Mouse (Mus musculus) brain, embryonic 18.5 days (tissue): ENCODE measurements around the gene Stx8.

Source experiments
- DNase-seq: peaks from one replicate; pipeline ENCODE4 v3.0.0-alpha.2; 2012; ENCODE audit warnings: low read depth, low spot score

Gene Stx8

DNA sequence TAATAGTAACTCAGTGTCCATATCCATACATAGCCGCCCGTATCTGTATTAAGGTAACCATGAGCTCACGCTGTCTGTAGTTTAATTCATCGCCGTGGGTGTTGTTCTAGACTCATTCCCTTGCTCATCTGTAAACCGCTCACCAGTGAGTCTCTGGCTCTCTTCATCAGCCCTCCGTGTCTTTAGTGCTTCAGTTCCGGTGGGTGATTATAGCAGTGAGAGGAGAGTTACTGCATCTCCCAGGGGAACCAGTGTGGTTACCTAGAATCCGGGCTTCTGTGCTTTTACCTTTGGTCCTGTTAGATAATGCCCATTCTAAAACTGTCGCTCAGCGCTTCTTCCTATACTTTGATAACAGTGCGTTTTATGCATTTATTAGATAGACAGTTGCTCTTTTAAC is 116.8 kb downstream of the Stx8 start:
- DNase-seq, result no peak

DNA sequence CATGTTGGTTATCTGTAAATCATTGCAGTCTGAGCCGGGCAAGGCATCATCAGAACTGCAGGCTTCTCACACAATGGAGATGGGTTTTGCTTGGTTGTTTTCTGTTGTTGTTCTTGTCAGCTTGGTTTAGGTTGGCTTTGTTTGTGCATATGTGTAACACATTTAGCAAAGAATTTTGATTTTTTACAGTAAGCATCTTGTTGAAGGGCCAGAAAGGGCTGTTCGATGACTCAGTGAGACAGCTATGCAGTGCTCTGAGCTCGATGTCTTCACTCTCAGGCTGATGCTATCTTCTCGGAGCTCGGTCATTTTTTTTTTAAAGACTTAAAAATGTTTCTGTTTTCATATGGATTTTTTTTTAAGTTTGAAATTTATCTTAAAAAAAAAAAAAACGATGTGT is 117.6 kb downstream of the Stx8 start:
- DNase-seq, result no peak

DNA sequence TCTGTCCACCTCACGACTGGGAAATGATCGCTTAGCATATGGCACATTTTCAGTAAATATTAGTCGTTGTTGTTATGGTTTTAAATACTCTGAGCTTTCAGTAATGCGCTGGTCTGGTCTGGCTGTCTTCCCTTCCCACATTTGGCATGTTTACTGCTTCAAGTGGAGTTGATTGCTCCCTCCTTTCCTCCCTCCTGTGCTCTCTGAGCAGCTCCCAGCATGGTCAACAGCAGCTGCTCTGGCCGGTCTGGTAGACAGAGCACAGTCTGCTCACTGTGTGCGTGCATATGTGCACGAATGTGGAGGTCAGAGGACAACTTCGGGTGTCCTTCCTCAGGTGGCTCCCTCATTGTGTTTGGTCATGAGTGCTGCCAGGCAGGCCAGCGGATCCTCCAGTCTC is 120.2 kb downstream of the Stx8 start:
- no peak for DNase-seq

DNA sequence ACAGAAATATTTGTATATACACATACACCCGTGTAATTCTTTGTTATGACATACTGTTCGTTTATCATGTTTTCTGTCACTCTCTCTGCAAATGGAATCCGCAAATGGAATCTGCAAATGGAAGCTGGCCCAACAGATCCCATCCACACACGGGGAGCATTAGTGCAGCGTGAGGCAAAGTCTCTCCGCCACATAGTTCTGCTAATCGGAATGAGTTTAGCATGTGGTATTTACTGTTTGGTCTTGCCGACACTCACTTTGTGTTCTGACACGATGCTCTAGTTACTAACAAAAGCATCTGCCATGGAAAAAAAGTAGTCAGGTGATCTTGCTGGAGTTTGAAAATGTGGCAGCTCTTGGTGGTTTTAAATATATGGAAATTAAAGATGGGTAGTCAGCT is 123.4 kb downstream of the Stx8 start:
- DNase-seq, result no peak

DNA sequence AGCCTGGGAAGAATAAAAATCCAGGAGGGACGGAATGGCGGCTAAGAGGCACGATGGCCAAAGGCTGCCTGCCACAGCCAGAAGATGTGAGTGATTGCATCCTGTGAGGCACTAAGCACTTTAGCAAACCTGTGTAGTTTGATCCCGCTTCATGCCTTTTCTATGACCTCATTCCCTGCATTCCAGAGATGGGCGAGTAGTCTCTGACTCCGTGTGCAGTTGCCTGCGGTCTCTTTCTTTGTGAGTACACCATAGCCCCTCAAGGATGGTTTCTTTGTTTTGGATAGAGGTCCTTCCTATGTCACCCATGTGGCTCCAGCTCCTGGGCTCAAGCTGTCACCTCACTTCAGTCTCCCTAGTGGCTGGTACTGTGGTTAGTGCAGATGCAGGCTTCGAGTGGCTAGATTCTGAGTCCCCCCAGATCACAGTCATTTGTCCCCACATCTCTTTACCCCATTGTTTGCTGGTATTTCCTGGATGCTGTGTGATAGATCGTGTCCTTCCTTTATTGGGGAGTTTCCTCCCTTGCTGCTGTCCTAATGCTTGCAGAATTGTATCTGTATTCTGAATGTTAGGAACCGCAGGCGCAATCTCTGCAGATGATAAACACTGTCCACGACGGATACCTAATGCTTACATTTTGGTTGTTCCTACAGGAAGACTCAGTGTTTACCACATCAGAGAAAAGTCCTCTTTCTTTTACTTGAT is 124.0 kb downstream of the Stx8 start:
- DNase-seq, result no peak

DNA sequence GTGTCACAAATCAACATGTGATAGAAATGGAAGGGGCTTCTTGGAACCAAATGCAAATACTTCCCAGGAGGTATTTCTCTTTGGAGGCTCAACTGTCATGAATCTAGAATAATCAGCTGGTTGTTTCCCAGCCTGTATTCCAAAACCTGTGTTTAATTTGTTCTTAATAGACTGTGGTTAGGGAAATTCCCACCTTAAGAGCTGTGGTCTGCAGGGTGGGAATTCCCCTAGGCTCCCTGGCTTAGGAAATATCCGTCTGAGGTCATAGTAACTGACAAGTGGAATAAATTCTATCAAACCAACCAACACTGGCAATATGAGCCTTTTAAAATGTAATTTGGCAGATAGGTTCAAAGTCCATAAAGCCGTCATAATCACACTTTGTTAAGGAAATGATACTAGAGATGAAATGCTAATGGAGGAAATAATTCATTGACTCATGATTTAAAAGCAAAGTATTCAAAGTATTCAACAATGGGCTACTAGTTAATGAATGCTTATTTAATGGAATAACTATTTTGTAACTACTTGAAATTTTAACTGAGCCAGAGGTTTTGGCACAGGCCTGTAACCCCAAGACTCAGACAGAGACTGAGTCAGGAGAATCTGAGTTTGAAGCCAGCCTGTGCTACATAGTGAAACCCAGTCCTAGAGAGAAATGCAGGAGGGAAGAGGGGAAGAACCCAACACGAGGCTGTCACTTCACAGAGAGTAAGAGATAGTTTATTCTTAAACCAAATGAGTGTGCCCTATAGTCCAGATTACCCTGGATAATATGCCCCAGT is 126.2 kb downstream of the Stx8 start:
- DNase-seq, result no peak

DNA sequence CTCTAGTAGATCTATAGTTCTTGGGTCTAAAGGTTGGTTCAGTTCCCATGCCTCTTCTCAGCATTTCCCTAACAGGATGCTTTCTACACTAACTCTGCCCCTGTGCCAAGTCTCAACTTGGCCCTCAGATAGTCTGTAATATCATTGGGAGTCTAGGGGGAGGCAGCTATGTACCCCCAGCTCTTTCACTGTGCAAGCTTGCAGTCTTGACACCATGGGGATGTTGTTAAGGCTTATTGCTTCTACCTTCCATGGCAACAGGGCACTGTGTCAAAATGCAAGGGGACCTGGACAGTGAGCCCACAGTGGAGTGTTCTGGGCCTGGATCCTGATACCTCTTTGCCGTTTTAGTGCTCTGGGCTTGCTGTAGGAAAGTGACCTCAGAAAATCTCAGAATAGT is 135.6 kb downstream of the Stx8 start:
- no peak for DNase-seq

DNA sequence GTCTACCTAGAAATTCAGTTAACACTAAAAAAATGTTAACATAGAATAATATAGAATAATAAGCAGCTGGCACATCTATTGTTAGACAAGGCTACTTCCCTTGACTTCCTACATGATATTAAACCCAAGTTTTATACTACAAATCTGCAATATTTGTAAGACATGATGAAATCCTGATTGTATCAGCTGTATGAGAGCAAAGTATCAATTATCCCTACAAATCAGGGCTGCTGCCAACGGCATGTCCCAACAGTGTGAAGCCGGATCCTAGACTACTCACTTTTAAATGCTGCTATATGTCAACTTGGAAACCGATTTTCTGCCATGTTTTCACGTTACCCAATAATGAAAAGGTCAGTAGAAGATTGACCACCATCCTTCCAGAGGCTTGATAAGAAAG is 137.5 kb downstream of the Stx8 start:
- DNase-seq, result no peak

DNA sequence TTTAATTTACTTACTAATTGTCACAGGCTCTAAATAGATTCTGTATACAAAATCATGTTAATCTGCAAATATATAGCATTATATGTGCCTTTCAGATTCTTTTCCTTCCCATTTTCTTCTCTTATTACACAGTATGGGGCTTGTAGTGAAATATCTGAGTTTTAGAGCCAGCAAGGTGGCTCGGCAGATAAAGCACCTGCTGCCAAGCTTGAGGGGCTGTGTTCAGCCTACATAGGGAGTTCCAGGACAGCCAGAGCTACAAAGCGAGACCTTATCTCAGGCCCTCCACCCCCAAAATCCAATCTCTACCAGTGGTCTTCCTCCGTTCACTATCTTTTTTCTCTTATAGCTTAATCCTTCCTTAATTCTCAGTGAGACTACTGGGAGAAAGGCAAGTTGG is 140.1 kb downstream of the Stx8 start:
- DNase-seq, result no peak

DNA sequence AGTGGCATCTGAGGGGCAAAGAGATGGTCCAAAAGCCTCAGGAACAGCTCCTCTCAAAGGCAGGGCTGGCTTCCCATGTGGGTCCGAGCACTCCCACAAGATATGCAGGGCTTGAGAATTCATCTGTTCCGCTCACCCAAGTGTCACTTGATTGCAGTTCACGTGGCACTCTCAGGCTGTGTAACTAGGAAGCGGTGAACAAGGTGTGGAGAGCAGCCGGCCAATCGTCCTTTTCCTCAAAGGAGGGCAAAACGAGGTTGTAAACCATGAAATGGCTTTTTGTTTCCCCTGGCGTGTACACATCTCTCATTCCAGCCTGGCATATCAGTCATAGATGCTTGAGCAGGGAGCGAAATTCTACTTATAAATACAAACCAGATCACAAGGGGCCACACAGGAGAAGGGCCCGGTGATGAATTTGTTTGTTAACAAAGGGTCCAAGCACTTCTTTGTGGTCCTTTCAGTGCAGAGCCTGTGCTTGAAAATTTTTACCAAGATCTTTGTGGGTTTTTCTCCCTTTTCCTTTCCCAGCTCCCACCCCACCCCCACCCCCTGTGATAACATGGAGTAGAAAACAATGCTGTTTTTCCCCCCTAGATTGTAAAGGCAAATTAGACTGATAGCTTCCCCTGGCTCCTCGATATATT is 147.6 kb downstream of the Stx8 start:
- no peak for DNase-seq

DNA sequence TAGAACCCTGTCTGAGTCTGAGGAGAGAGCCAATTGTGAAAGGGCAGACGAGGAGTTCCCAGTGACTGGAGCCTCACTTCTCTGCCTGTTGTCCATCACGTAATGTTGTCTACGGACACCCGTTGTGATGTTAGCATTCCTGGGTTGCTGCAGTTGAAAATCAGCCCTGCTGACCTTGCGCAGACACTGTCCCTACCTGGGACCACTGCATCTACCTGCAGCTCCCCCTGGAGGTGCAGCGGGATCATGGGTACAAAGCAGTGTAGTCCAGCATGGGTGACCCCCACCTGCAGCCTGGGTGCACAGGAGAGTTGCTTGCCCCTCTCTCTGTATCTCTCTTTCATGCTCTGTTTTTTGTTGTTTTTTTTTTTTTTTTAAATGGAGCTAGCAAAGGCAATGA is 148.2 kb downstream of the Stx8 start:
- DNase-seq, result no peak

DNA sequence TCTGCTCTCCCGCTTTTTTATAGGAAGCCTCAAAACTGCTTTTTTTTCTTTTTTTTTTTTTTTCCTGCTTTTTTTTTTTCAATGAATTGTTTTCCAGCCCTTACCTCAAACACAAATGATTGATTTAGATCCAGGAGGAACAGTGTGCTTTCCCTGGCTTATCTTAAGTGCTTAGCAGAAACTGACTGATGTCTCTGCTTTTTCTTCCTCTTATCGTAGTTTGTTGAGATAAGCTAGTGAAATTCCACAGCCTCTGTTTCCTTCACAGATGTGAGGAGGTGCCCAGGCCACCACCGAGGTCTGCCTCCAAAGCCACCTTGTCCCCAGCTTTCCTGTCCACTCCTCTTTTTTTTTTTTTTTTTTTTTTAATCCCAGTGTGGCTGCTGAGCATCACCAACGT is 150.2 kb downstream of the Stx8 start:
- no peak for DNase-seq

DNA sequence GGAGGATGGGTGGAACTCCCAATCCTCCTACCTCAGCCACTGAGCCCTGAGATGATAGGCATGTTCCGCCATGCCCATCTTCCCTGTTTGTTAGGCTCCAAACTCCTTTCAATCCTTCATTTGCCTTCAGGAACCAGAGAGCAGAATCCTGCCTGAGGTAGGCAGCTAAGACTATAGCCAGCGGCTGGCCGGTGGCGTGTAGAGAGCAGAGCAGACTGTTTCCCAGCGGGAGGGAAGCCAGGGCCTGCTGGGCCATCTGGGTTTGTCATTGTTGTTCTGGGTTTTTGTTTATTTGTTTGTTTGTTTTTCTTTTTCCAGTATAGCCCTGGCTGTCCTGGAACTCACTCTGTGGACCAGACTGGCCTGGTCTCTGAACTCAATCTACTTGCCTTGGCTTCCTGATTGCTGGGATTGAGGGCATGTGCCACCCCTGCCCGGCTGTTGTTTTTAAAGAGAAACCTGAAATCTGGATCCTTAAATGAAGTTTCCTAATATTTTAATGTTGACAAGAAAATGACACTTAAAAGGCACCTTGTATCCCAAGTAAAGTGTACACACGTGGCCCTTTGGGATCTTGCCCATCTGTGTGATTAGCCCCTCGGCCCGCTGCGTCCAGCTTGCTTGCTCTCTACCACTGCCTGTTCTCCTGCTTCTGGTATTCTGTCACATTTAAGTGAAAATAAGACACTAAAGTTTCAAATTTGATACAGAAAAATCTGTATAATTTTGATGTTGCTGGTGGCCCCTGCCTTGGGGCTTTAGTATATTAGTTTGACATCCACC is 152.1 kb downstream of the Stx8 start:
- no peak for DNase-seq

DNA sequence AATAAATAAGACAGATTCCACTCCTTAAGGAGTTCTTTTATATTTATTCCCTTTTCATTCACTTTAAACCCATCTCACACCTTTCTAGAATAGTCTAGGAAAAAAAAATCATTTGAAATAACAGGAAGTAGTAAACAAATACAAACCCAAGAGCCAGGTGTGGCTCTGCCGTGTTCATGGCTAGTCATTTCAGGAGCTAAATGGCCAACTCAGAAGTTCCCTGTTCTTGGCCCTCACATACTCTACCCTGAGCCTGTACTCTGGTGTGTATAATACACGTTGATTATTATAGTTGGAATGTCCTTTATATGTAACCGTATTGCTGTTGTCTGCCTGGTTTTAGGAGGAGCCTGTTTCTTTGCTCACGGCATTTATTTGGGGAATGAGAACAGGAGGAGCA is 152.7 kb downstream of the Stx8 start:
- DNase-seq, result no peak

DNA sequence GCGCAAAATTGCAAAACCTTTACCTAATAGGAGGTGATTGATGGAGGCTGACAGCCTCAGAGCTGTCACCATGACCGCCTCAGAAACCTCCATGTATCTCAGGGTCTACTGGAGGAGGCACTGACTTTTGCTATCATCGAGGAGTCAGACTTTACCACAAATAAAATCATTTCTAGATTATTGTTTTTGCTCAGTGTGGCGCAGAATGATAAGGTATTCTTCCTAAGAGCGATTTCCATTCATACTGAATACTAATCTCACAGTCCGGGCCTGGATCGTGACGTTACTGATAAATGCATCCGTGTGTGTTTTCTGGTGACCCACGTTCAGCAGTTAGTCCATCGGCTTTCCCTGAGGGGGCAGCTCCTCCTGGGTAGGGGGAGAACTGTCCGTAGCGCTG is 153.1 kb downstream of the Stx8 start:
- no peak for DNase-seq

DNA sequence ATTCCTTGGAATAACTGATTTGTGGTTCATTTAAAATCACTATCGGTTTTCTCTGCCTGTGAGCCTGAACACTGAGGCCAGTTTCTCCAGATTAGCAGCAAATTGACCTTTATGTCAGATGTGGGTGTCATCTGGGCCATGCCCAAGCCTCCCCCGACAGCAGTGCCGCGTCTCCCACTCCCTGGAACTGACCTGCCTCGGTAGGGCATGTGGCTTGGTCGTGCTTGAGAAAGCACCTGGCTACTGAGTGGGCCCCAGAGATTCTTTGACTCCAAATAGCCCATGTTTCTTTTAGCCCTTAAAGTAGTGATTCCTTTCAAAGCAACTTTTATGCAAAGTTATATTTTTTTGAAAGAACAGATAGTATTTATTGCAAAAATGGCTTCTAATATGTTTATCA is 155.3 kb downstream of the Stx8 start:
- no peak for DNase-seq

DNA sequence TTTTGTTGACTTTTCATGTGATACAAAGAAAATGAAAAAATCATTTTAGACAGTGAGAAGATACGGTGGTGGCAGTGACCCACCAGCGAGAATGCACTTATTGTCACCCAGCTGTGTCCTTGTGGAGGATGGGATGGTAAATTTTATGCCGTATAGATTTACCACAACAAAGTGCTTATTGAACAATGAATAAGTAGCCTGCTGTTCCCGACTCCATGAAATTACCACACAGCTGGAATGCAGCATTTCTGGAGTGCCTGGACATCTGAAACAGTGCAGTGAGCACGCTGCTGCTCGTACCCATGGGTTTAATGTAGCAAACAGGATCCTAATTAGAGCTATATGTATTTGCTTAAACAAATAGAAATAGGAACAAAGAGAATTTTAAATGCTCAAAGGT is 155.7 kb downstream of the Stx8 start:
- no peak for DNase-seq

DNA sequence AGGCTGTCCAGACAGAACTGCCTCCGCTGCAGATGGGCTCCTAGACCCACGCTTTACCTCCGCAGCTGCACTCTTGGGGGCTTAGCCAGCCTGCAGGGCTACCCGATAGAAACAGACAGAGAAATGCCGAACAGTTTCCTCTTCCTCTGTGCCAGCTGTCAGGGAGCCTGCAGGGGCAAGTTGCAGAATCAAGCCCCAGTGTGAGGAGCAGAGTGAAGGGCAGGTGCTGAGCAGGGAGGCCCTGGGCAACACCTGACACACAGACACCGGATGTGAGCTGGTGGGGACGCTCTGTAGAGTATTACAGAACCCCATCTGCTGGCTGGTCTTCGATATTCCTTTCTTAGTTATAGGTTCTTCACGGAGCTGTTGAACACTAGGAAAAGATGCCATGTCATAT is 160.1 kb downstream of the Stx8 start:
- DNase-seq, result no peak

DNA sequence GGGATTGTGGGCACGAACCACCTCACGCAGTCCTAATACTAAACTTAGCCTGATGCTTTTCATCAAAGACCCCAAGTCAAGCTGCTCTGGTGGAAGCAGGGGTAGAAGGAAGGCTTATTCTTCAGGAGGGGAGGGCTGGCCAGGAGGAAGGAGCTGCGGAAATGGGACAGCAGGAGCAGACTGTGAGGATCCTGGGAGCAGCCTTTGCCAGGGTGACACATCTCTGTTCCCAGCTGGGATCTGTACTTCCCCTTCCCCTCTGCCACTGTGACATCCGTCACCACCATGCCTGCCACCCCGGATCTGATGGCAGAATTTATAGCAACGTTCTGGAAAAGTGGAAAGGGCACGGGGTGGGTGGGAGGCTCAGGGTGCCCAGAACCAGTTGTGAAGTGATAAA is 168.5 kb downstream of the Stx8 start:
- DNase-seq, result no peak

DNA sequence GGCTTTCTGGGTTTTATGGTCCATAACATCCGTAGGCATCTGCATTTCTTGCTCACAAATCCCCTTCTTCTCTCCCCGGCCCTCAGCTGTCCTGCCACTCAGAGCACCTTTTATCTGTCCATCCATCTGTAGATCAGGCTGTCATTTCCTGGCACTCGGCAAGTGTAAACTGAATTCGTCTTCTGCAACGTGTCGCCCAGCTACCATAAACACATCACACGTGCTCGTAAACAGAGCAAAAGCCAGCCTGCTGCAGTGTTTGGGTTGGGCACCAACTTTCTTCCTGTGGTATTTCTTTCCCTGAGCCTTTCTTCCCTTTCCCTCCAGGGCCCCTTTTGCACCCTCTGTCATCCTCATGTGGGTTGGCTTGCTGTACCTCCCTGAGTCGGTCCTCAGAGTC is 169.4 kb downstream of the Stx8 start:
- DNase-seq, result no peak

DNA sequence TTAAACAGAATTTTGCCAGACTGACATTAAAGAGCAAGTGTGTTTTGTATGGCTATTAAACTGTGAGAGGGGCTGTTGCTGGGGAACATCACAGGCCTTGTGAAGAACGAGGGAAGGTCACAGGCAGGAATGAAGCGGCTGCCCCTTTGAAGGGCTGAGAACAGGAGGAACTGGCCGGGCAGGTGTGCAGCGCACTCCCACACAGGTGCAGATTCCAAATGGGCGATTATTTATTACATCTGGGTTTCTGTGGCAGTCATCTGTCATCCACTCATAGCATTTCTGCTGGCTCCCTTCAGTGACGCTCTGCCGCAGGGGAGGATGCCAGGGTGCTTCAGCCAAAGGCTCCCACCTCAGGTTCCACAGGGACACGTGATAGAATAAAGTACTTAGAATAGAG is 170.7 kb downstream of the Stx8 start:
- no peak for DNase-seq

DNA sequence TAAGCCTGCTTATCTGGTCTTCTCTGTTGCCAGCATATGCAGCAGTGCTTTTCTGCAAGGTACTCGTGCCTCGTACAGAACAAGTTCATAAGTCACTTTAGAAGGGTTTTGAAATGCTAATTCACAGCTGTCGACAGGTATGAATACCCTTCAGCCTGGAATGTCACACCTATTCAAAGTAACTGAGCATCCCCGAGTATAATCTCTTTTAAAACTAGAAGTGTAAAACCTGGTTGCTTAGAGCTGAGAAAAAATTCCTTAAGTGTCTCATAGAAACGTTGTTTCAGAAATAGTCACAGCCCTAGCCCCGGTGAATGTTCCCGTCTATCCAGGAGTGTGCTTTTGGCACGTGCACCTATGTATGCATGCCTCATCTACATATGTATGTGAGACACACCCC is 176.3 kb downstream of the Stx8 start:
- DNase-seq, result no peak
